Mouse (Mus musculus) embryonic fibroblast, embryonic 13.5 days (primary cell): ENCODE results near the gene Zdhhc23. TPM values are rescaled to one million over a fixed set of nuclear protein-coding genes. Genes with fewer than 3 reads are reported as not detected.
A peak's percentile ranks its signal among the peaks of the same experiment; 100 is the strongest.

ENCODE experiments used
- H3K27ac ChIP-seq: 2 replicates; pipeline ENCODE4 v1.5.1; 2012; ENCODE audit warnings: low read length, control low read depth, inconsistent platforms; ENCODE audit not compliant: insufficient read depth
- H3K4me1 ChIP-seq: 2 replicates; pipeline ENCODE4 v1.6.1; 2011; ENCODE audit warnings: low read length; ENCODE audit not compliant: control insufficient read depth, insufficient read depth
- H3K4me3 ChIP-seq: 2 replicates; pipeline ENCODE4 v1.5.1; 2011; ENCODE audit warnings: mild to moderate bottlenecking, control low read depth, low read length; ENCODE audit not compliant: insufficient read depth
- CTCF ChIP-seq: IDR thresholded peaks from 2 replicates; pipeline ENCODE4 v1.5.1; 2011; ENCODE audit warnings: mild to moderate bottlenecking, control low read depth, low read length, moderate library complexity, borderline replicate concordance; ENCODE audit not compliant: insufficient read depth
- POLR2A ChIP-seq: IDR thresholded peaks from 2 replicates; pipeline ENCODE4 v1.6.1; 2011; ENCODE audit warnings: low read depth, mild to moderate bottlenecking, control low read depth, low read length, moderate library complexity
- polyA plus RNA-seq: library from polyadenylated mRNA; stranded (reverse); fragments of >200 nt; gene quantifications from 2 replicates; pipeline ENCODE4 v1.2.4, GENCODE M21; 2011; ENCODE audit warnings: low read depth; ENCODE audit not compliant: missing spikeins, insufficient read length

Zdhhc23 gene
- polyA plus RNA-seq: not detected in 2 replicates

DNA sequence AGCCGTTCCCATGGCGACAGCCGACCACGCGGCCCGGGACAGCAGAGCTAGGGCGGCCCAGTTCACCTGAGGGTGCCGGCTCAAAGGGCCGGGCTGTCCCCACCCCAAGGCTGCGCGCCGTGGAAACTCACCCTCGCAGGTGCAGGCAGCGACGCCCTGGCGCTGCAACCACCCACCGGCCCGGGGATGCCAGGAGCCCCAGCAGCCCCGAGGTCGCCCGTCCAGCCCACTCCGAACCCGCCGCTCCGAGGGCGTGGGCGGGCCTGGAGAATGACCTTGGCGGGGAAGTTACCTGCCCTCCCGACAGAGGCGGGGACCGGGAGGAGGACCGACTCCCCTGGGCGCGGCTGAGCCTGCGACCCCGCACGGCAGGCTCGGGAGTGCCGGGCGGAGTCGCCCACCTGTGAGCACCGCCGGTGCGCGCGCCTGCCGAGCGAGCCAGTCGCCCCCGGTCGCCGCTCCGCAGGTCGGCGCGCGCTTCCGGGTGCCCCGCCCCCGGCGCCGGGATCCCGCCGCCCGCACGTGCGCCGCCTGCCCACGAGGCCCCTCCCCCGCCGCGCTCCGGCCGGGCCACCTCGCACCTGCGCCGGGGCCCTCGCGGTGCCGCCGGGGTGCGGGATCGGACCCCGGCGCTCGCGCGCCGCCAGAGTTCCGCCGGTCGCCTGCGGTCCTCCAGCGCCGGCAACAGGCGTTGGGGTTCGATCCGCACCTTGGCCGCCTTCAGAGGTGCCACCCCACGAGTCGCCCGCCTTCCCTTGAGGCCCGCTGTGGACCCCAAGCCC, at the start of gene Zdhhc23:
Gene Zdhhc23, minus strand, starts transcription at position 464 of the 782 bp plus-strand sequence.
- Histone ChIP-seq H3K4me1 (no peaks in the 10 kb centered on the region), H3K4me3 (peak within 1 kb of the TSS; percentile 43), H3K27ac (no peak within 1 kb of the TSS)
- no peak for TF ChIP-seq CTCF
- no peak for TF ChIP-seq POLR2A

DNA sequence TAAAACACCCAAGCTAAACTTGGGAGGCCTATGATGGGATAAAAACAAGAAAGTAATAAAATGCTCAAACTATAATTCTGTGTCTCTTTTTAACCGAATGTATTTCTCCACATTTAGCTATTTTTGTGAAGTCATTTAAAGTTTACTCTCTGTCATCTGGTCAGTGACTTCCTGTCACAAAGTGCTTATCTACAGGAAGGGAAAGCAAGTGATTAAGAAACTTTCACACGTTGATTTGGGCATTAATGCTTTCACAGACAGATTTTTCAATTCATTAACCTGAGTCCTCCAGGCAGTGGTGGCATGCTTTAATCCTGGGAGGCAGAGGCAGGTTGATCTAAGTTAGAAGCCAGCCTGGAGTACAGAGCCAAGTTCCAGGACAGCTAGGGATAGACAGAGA, 49.7 kb upstream of the Zdhhc23 start:
- TF ChIP-seq CTCF: no peak
- no peak for TF ChIP-seq POLR2A
- no peak overlapping the region for H3K4me3 ChIP-seq
- H3K27ac ChIP-seq: no peak overlapping the region
- H3K4me1 ChIP-seq: no peaks in the 10 kb centered on the region

DNA sequence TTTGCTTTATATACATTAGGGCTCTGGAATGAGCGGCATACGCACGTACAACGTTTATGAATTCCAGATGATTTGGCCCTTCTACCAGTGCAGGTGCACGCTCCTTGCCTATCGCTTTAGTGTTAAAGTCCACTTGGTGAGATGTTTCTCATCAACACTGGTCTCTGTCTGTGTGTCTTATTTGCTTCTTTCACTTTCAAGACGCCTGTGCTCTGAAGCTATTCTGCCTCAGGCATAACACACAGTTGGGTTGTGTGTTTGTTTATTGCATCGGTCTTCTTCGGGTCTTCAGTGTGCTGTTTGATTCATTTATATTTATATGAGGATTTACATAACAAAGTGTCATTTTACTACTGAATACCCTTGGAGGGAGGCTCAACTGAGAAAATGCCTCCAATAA, 47.2 kb upstream of the Zdhhc23 start:
- Histone ChIP-seq H3K4me1 (no peaks in the 10 kb centered on the region), H3K4me3 (no peak overlapping the region), H3K27ac (no peak overlapping the region)
- TF ChIP-seq POLR2A: no peak
- TF ChIP-seq CTCF: no peak

DNA sequence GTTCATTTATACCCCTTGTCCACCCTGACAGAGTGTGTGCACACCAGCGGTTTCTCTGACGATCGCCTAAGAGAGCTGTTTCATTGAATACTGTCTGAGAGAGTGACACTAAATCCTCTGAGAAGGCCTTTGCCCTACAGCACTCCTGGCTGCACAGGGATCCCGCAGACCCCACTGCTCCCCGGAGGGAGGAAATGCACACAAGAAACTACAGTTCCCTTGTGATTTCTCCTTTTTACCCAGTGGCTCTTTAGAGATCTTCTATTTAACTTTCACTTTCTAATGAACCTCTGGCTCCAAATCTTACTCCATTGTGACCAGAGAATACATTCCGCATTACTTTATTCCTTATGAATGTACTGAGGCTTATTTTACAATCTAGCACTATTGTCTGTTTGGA, 46.6 kb upstream of the Zdhhc23 start:
- Histone ChIP-seq H3K4me3 (no peak overlapping the region), H3K4me1 (no peaks in the 10 kb centered on the region), H3K27ac (no peak overlapping the region)
- TF ChIP-seq CTCF (no peak), POLR2A (no peak)

DNA sequence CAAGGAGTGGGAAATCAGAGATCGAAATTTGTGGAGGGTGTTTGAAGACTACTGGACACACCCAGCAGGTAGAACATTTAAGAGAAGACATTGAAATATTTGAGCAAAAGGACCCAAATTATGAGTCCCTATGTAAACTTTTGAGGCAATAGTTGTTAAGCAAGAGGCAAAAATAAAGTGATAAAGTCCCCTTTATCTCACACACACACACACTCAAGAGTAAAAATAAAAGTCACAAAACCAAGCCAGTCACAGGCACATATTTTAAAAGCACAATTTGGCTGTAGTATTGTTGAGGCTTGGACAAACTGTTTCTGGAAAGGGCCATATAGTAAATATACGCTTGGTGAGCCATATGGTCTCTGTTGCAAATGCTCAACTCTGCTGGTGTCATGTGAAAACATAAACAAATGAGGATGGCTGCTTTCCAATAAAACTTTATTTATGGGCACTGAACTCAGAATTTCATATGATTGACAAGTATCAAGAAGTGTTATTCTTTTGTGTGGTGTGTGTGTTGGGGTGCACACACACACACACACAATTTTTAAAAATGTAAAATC, 39.5 kb upstream of the Zdhhc23 start:
- H3K27ac ChIP-seq: no peak overlapping the region
- H3K4me3 ChIP-seq: no peak overlapping the region
- H3K4me1 ChIP-seq: no peaks in the 10 kb centered on the region
- TF ChIP-seq POLR2A: no peak
- no peak for TF ChIP-seq CTCF

DNA sequence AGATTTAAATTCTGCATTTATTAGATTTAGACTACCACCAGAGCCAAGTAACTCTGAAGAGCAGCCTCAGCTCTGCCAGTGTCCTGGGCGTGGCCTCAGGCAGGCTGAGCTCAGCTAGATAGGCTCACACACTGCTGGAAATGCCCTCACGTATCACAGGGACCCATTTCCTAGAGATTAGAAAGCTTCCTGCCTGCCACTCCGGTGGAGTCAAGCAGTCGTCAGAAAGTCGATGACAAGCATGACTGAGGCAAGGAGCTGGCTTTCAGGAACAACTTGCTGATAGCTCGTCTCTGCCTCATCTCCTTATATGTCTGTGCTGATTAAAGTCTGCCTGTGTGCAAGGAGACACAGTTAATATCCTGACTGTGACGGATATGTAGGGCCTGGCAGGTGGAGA, 38.8 kb upstream of the Zdhhc23 start:
- no peaks in the 10 kb centered on the region for H3K4me1 ChIP-seq
- no peak overlapping the region for H3K4me3 ChIP-seq
- no peak overlapping the region for H3K27ac ChIP-seq
- TF ChIP-seq CTCF (no peak), POLR2A (no peak)

DNA sequence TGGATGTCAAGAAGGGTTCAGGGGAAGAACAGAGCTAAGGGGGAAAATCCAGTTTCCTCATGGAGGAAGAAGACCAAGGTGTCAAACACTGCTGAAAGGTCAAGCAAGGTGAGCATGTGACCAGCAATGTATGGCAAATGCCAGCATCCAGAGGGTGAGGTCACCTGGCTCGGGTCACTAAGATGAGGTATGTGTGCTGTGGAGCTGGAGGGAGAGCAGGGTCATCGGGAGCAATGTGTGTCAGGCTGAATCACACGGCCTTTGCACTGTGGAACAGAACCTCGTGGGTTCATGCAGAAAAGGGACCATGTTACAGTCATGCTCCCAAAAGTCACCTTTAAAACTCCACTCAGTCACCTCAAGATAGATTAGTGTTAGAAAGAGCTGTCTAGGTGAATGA, 38.1 kb upstream of the Zdhhc23 start:
- Histone ChIP-seq H3K27ac (no peak overlapping the region), H3K4me1 (no peaks in the 10 kb centered on the region), H3K4me3 (no peak overlapping the region)
- no peak for TF ChIP-seq POLR2A

DNA sequence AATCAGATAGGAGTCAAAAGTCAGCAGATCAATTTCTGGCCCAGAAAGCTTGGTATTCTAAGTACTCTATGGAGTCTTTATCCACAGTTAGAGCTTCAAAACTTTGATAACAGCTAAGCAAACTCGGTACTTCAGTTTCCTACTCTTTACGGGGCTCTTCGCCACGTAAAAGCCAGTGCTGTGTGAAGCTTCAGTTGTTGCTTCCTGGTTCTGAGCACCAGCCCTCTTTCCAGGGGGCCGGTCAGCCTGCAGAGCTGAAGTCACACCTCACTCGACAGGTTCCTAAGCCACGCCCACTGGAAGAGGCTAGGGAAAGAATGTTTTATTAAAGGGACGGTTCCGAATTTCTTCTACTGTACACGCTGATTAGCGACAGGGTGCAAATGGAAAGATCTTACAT, 36.6 kb upstream of the Zdhhc23 start:
- H3K4me3 ChIP-seq: no peak overlapping the region
- H3K4me1 ChIP-seq: no peaks in the 10 kb centered on the region
- TF ChIP-seq CTCF (no peak), POLR2A (no peak)
- H3K27ac ChIP-seq: no peak overlapping the region

DNA sequence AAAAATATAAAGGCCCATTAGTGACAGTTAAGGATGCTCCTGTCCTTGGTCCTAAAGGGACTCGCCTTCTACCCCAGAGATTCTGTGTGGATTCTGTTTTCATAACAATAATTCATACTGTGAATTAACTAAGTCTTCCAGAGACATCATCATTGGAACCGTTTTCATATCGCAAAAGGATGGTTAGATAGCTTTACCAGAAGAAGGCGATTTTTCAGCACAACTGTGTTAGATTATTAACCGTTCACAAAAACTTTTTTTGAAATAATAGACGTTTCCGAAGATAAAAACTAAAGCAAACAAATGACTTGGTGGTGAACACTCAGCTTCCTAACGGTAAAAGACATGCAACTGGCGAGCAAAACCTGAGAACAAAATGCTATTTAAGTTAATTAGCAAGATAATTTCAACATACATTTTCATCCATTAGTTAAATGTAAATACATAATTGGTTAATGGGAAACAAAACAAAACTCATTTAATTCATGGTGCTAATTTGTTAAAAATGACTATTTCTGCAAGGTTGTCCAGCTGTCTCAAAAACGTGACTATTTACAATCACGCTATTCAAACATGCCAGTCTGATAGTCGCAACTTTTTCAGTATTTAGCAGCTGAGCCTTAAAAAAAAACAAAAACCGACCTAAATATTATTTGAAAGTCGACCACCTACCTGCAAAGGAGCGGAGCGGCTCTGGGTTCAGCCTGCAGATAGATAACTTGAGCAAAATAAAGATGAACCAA, 36.0 kb upstream of the Zdhhc23 start:
- no peak for TF ChIP-seq POLR2A
- no peak for TF ChIP-seq CTCF
- Histone ChIP-seq H3K27ac (no peak overlapping the region), H3K4me1 (no peaks in the 10 kb centered on the region), H3K4me3 (no peak overlapping the region)

DNA sequence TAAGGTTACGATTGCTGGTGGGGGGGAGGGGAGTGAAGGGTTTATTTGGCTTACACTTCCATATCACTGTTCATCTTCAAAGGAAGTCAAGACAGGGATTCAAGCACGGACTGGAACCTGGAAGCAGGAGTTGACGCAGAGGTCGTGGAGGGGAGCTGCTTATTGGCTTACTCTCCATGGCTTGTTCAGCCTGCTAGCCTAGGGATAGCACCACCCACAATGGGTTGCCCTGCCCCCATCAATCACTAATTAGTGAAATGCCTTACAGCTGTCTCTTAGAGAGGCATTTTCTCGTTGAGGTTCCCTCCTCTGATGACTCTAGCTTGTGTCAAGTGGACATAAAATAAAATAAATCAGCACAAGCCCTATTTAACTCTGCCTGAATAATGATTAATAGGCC, 31.4 kb upstream of the Zdhhc23 start:
- TF ChIP-seq POLR2A: no peak
- TF ChIP-seq CTCF: no peak
- no peaks in the 10 kb centered on the region for H3K4me1 ChIP-seq
- H3K27ac ChIP-seq: no peak overlapping the region
- no peak overlapping the region for H3K4me3 ChIP-seq
